In genomic region chr10:8757429-8757931, GRCm38 (mm10) we compare ENCODE assay signal across 9 mouse cellular contexts.
DNase-seq lines count a peak whose midpoint lies in the region; ATAC-seq and TF ChIP-seq lines count a peak whose summit lies in the region.
"Had no signal": no experiment of that assay in that cellular context is flagged by ENCODE, and none has a peak within 500 bp of the region (broad histone marks: within the 10 kb centered on the region; RNA-seq: fewer than 3 reads in every experiment).

No protein-coding gene starts in this region.

- H3K36me3 ChIP-seq in embryonic facial prominence, embryonic 11.5 days (replicated peaks; ENCODE audit: control insufficient read depth, insufficient read depth, low read depth, low read length): no peaks in the 10 kb centered on the region
- H3K36me3 ChIP-seq in midbrain, embryonic 12.5 days: no peaks in the 10 kb centered on the region
- H3K36me3 ChIP-seq: G1E had no signal

- no peak for TF ChIP-seq CTCF in layer of hippocampus, adult 2 months (conservative IDR thresholded peaks at IDR 0.05)

- peak overlapping the region; percentile 32 for H3K9ac ChIP-seq in embryonic facial prominence, embryonic 11.5 days (replicated peaks; ENCODE audit: low read length)
- peak overlapping the region; percentile 46; the same call in 1 of the 2 replicates for H3K9ac ChIP-seq in midbrain, embryonic 12.5 days (replicated peaks)

- peak overlapping the region; percentile 85 for H3K27ac ChIP-seq in layer of hippocampus, adult 2 months
- peak overlapping the region; percentile 59 for H3K27ac ChIP-seq in embryonic facial prominence, embryonic 11.5 days (replicated peaks; ENCODE audit: low read depth, low read length)
- peak overlapping the region; percentile 79 for H3K27ac ChIP-seq in midbrain, embryonic 12.5 days (replicated peaks)

- DNase-seq in layer of hippocampus, adult 2 months (ENCODE audit: low spot score in 2 of 2): no peak
- DNase-seq in layer of hippocampus, postnatal 14 days (ENCODE audit: low spot score in 2 of 2): no peak
- DNase-seq in embryonic facial prominence, embryonic 11.5 days (ENCODE audit: low spot score): peak; percentile 66
- DNase-seq in heart, postnatal 4 days: peak; percentile 39
- no peak for DNase-seq in cerebellum, adult 9-10 months
- DNase-seq in urinary bladder, postnatal 25 days (ENCODE audit: low spot score): no peak
- DNase-seq in layer of hippocampus, adult 8-10 months (ENCODE audit: low spot score in 2 of 2): no peak

- H3K4me3 ChIP-seq in layer of hippocampus, adult 2 months: peak overlapping the region; percentile 36
- peak overlapping the region; percentile 12; the same call in 1 of the 2 replicates for H3K4me3 ChIP-seq in embryonic facial prominence, embryonic 11.5 days (ENCODE audit: low read depth, low read length)
- peak overlapping the region; percentile 22 for H3K4me3 ChIP-seq in midbrain, embryonic 12.5 days

- no peaks in the 10 kb centered on the region for H3K9me3 ChIP-seq in embryonic facial prominence, embryonic 11.5 days (replicated peaks; ENCODE audit: control insufficient read depth, low read length)
- H3K9me3 ChIP-seq in midbrain, embryonic 12.5 days: no peaks in the 10 kb centered on the region

- no peak for ATAC-seq in embryonic facial prominence, embryonic 11.5 days (replicated peaks; ENCODE audit: insufficient number of reproducible peaks, low FRiP score, low TSS enrichment, low read depth)
- peak; percentile 60 for ATAC-seq in midbrain, embryonic 12.5 days (ENCODE audit: low FRiP score, low read depth)

- no peaks in the 10 kb centered on the region for H3K27me3 ChIP-seq in embryonic facial prominence, embryonic 11.5 days (ENCODE audit: control insufficient read depth, insufficient read depth, low read length)
- no peaks in the 10 kb centered on the region for H3K27me3 ChIP-seq in midbrain, embryonic 12.5 days

- peaks cover 6% of the 10 kb centered on the region for H3K4me1 ChIP-seq in embryonic facial prominence, embryonic 11.5 days (ENCODE audit: control insufficient read depth, insufficient read depth, low read length)
- H3K4me1 ChIP-seq in midbrain, embryonic 12.5 days: peaks cover 45% of the 10 kb centered on the region

- H3K4me2 ChIP-seq in embryonic facial prominence, embryonic 11.5 days (ENCODE audit: low read depth, low read length): peak overlapping the region; percentile 33
- H3K4me2 ChIP-seq in midbrain, embryonic 12.5 days (replicated peaks): peak overlapping the region; percentile 44

- 11% methylated on average over 21 of the region's 21 CpGs for WGBS in embryonic facial prominence, embryonic 11.5 days
- 8% methylated on average over 21 of the region's 21 CpGs for whole genome bisulfite sequencing in midbrain, embryonic 12.5 days

Comparison
In these comparisons a context has a peak if more than half of its experiments do, and no peak if none do; other contexts are left out.
1. DNase-seq: peak in embryonic facial prominence, embryonic 11.5 days (single experiment) and heart, postnatal 4 days (single experiment); none in layer of hippocampus, adult 2 months (0 of 2), layer of hippocampus, postnatal 14 days (0 of 2), cerebellum, adult 9-10 months (single experiment), urinary bladder, postnatal 25 days (single experiment) and layer of hippocampus, adult 8-10 months (0 of 2).
2. Peak in every context shown above with its lines, with median percentiles within 50 percentile points of each other: H3K27ac ChIP-seq and H3K4me3 ChIP-seq.